Comparison of ENCODE assay signal across 8 mouse cellular contexts in the genomic region with DNA sequence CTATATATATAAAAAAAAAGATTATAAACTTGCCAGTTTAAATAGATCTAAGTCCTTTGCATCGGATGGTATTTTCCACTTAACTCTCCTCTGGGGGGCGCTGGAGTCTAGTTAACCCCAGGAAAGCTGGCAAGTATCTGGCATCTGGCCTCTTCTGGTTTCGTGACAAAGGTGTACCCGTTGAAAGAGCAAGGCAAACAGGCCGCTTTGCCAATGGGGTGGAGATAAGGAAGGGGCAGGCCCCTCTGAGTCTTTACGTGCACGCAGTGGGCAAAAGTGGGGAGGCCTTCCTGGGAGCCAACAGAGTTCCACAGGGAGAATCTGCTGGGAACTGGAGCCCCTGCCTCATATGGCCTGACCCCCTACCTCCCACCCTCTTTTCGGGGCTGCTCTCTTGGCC.
DNase-seq lines count a peak whose midpoint lies in the region; ATAC-seq and TF ChIP-seq lines count a peak whose summit lies in the region.

No protein-coding gene starts in this region.

- H3K27ac ChIP-seq in spleen, adult 2 months (ENCODE audit: insufficient read depth, low read length) = no peak overlapping the region
- H3K27ac ChIP-seq in liver, embryonic 16.5 days (ENCODE audit: low read length) = no peak overlapping the region

- TF ChIP-seq CTCF in spleen, adult 2 months (IDR thresholded peaks at IDR 0.05; ENCODE audit: extremely low read depth, insufficient read depth, insufficient read length, insufficient replicate concordance) = peak; percentile 17; the same call in 1 of the 2 replicates

- H3K4me1 ChIP-seq in spleen, adult 2 months (ENCODE audit: control insufficient read depth, insufficient read depth, insufficient read length) = no peaks in the 10 kb centered on the region
- peaks cover 2% of the 10 kb centered on the region for H3K4me1 ChIP-seq in liver, embryonic 16.5 days (ENCODE audit: control insufficient read depth, low read depth, low read length)

- no peaks in the 10 kb centered on the region for H3K36me3 ChIP-seq in spleen, adult 2 months (ENCODE audit: control insufficient read depth, insufficient read depth, low read length)
- no peaks in the 10 kb centered on the region for H3K36me3 ChIP-seq in liver, embryonic 16.5 days (ENCODE audit: control insufficient read depth, insufficient read depth)

- 0 out of 2 replicates have a peak, but pooled peaks have one; percentile 27 for ATAC-seq in liver, embryonic 16.5 days (ENCODE audit: low read depth)

- no peak overlapping the region for H3K4me3 ChIP-seq in spleen, adult 2 months (ENCODE audit: extremely low read depth, insufficient read depth, insufficient read length)
- no peak overlapping the region for H3K4me3 ChIP-seq in liver, embryonic 16.5 days (ENCODE audit: low read depth, low read length)

- WGBS in spleen, adult 2 months = 15% methylated on average over 8 of the region's 8 CpGs
- WGBS in liver, embryonic 16.5 days (ENCODE audit: insufficient replicate concordance) = 9% methylated on average over 8 of the region's 8 CpGs

- H3K9me3 ChIP-seq in liver, embryonic 16.5 days (replicated peaks; ENCODE audit: control insufficient read depth, low read length) = no peaks in the 10 kb centered on the region

- H3K4me2 ChIP-seq in liver, embryonic 16.5 days (ENCODE audit: low read depth, low read length) = peak overlapping the region; percentile 7; the same call in 1 of the 2 replicates

- peak; percentile 27 to 49 for DNase-seq in spleen, adult 2 months (ENCODE audit: low read depth in 1 of 2, low spot score in 2 of 2)
- no peak for DNase-seq in spleen, adult 12 weeks (ENCODE audit: low spot score)
- peak; percentile 80 for DNase-seq in embryo, embryonic 10.5 days (ENCODE audit: low spot score)
- peak; percentile 62 to 72 for DNase-seq in heart, adult 9 months (ENCODE audit: low spot score in 2 of 2)
- peak; percentile 90 for DNase-seq in kidney, adult 9 months
- DNase-seq in retina, embryonic 14.5 days (ENCODE audit: low spot score) = peak; percentile 83
- peak; percentile 44 to 76 for DNase-seq in urinary bladder, postnatal 4 days (ENCODE audit: low spot score in 2 of 2)

- no peak for TF ChIP-seq POLR2A in spleen, adult 2 months (IDR thresholded peaks at IDR 0.05; ENCODE audit: low read depth, low read length)

- no peak overlapping the region for H3K9ac ChIP-seq in liver, embryonic 16.5 days (ENCODE audit: low read depth, low read length)

- H3K27me3 ChIP-seq in spleen, adult 2 months (ENCODE audit: control insufficient read depth, insufficient read depth, low read length) = no peaks in the 10 kb centered on the region
- H3K27me3 ChIP-seq in liver, embryonic 16.5 days (ENCODE audit: control insufficient read depth, insufficient read depth, low read depth, low read length) = no peaks in the 10 kb centered on the region
